Mouse (Mus musculus): Measurements from ENCODE around the gene Slc26a9.

DNA sequence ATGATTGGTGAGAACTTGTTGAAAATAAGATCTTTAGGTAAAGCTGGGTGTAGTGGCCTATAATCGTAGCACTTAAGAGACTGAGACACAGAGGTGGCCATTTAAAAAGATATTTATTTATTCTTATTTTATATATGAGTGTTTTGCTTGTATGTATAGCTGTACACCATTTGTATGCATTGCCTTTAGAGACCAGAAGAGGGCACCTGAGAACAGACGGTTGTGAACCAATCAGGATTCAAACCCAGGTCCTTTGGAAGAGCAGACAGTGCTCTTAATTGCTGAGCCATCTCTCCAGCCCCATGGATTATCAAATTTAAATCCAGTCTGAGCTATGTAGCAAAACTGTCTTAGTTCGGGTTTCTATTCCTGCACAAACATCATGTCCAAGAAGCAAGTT, 70.4 kb downstream of the Slc26a9 start:
- no peak for TF ChIP-seq CTCF (IDR thresholded peaks at IDR 0.05; ENCODE audit: extremely low read depth, insufficient read depth, low read length)
- no peak for TF ChIP-seq POLR2A (IDR thresholded peaks at IDR 0.05; ENCODE audit: extremely low read depth, insufficient read depth, low read length)

Measured in cortical plate, adult 2 months (tissue).